Mouse (Mus musculus): ENCODE data around the gene Fkbp8. TPM values are rescaled to one million over a fixed set of nuclear protein-coding genes. Genes with fewer than 3 reads are reported as not detected.

Fkbp8 gene
- total and polyA plus RNA-seq, 2 experiments from 2014 or later: 385 to 559 TPM

- no peak for TF ChIP-seq CTCF (IDR thresholded peaks at IDR 0.05; ENCODE audit: low read depth)
- ATAC-seq (peak; percentile 32; the same call in 1 of the 2 replicates), DNase-seq (no peak)
- 1% methylated on average over 43 of the region's 47 CpGs for WGBS
- peak overlapping the region; percentile 58 for H3K9ac ChIP-seq
- no peaks in the 10 kb centered on the region for H3K9me3 ChIP-seq (ENCODE audit: low read length)
- peaks cover 7% of the 10 kb centered on the region for H3K4me1 ChIP-seq (ENCODE audit: insufficient read depth)
- H3K27ac ChIP-seq (ENCODE audit: low read depth, low read length): no peak overlapping the region
- peak overlapping the region; percentile 47 for H3K4me3 ChIP-seq (ENCODE audit: low read depth, low read length)
- H3K27me3 ChIP-seq (ENCODE audit: insufficient read depth, low read length): peaks cover 91% of the 10 kb centered on the region
- H3K4me2 ChIP-seq (ENCODE audit: low read depth): peak overlapping the region; percentile 62
- no peaks in the 10 kb centered on the region for H3K36me3 ChIP-seq (ENCODE audit: insufficient read depth)
Observed at GRCm38 (mm10) chr8:70493692-70494415, 33.7 kb upstream of the Fkbp8 start.

- no peak overlapping the region for H3K27ac ChIP-seq (ENCODE audit: low read depth, low read length)
- peak overlapping the region; percentile 58; the same call in 1 of the 2 replicates for H3K9ac ChIP-seq
- no peak for TF ChIP-seq CTCF (IDR thresholded peaks at IDR 0.05; ENCODE audit: low read depth)
- peaks cover 7% of the 10 kb centered on the region for H3K4me1 ChIP-seq (ENCODE audit: insufficient read depth)
- H3K4me3 ChIP-seq (ENCODE audit: low read depth, low read length): peak overlapping the region; percentile 47
- H3K9me3 ChIP-seq (ENCODE audit: low read length): no peaks in the 10 kb centered on the region
- 0 out of 2 replicates have a peak, but pooled peaks have one; percentile 1 for ATAC-seq
- H3K27me3 ChIP-seq (ENCODE audit: insufficient read depth, low read length): peaks cover 87% of the 10 kb centered on the region
- no peak for DNase-seq
- peak overlapping the region; percentile 62 for H3K4me2 ChIP-seq (ENCODE audit: low read depth)
- 5% methylated on average over 28 of the region's 28 CpGs for WGBS
- no peaks in the 10 kb centered on the region for H3K36me3 ChIP-seq (ENCODE audit: insufficient read depth)
Observed at GRCm38 (mm10) chr8:70494416-70494945, 33.0 kb upstream of the Fkbp8 start.

GRCm38 (mm10) chr8:70495001-70495770 is 32.3 kb upstream of the Fkbp8 start:
- Histone ChIP-seq H3K27ac (ENCODE audit: low read depth, low read length) (no peak overlapping the region), H3K27me3 (ENCODE audit: insufficient read depth, low read length) (peaks cover 81% of the 10 kb centered on the region), H3K36me3 (ENCODE audit: insufficient read depth) (no peaks in the 10 kb centered on the region), H3K4me2 (ENCODE audit: low read depth) (peak overlapping the region; percentile 62), H3K4me1 (ENCODE audit: insufficient read depth) (peaks cover 7% of the 10 kb centered on the region), H3K9ac (no peak overlapping the region), H3K9me3 (ENCODE audit: low read length) (no peaks in the 10 kb centered on the region), H3K4me3 (ENCODE audit: low read depth, low read length) (peak overlapping the region; percentile 47)
- ATAC-seq (peak; percentile 18), DNase-seq (no peak)
- 2% methylated on average over 18 of the region's 21 CpGs for WGBS
- TF ChIP-seq CTCF (IDR thresholded peaks at IDR 0.05; ENCODE audit: low read depth): no peak

GRCm38 (mm10) chr8:70495771-70496062 is 31.8 kb upstream of the Fkbp8 start:
- Histone ChIP-seq H3K4me1 (ENCODE audit: insufficient read depth) (peaks cover 7% of the 10 kb centered on the region), H3K4me3 (ENCODE audit: low read depth, low read length) (no peak overlapping the region), H3K27ac (ENCODE audit: low read depth, low read length) (no peak overlapping the region), H3K4me2 (ENCODE audit: low read depth) (peak overlapping the region; percentile 62), H3K9ac (no peak overlapping the region), H3K9me3 (ENCODE audit: low read length) (no peaks in the 10 kb centered on the region), H3K36me3 (ENCODE audit: insufficient read depth) (no peaks in the 10 kb centered on the region), H3K27me3 (ENCODE audit: insufficient read depth, low read length) (peaks cover 75% of the 10 kb centered on the region)
- no peak for DNase-seq
- TF ChIP-seq CTCF (IDR thresholded peaks at IDR 0.05; ENCODE audit: low read depth): no peak
- no peak; the same call in 1 of the 2 replicates for ATAC-seq
- WGBS: 8% methylated on average over 12 of the region's 12 CpGs

- Histone ChIP-seq H3K27ac (ENCODE audit: low read depth, low read length) (no peak overlapping the region), H3K9ac (no peak overlapping the region), H3K27me3 (ENCODE audit: insufficient read depth, low read length) (peaks cover 42% of the 10 kb centered on the region), H3K4me1 (ENCODE audit: insufficient read depth) (peaks cover 9% of the 10 kb centered on the region; the same call in 1 of the 2 replicates), H3K4me2 (ENCODE audit: low read depth) (0 out of 2 replicates have a peak overlapping the region, but pooled peaks have one; percentile 6), H3K4me3 (ENCODE audit: low read depth, low read length) (no peak overlapping the region), H3K9me3 (ENCODE audit: low read length) (no peaks in the 10 kb centered on the region), H3K36me3 (ENCODE audit: insufficient read depth) (peaks cover 7% of the 10 kb centered on the region; the same call in 1 of the 2 replicates)
- no peak for TF ChIP-seq CTCF (IDR thresholded peaks at IDR 0.05; ENCODE audit: low read depth)
- no peak for ATAC-seq
- 9% methylated on average over 39 of the region's 39 CpGs for WGBS
- no peak for DNase-seq
Observed at GRCm38 (mm10) chr8:70500386-70501301, 26.9 kb upstream of the Fkbp8 start.

- Histone ChIP-seq H3K27ac (ENCODE audit: low read depth, low read length) (no peak overlapping the region), H3K36me3 (ENCODE audit: insufficient read depth) (peaks cover 7% of the 10 kb centered on the region; the same call in 1 of the 2 replicates), H3K9me3 (ENCODE audit: low read length) (no peaks in the 10 kb centered on the region), H3K9ac (no peak overlapping the region), H3K4me3 (ENCODE audit: low read depth, low read length) (no peak overlapping the region), H3K4me2 (ENCODE audit: low read depth) (no peak overlapping the region), H3K4me1 (ENCODE audit: insufficient read depth) (peaks cover 11% of the 10 kb centered on the region; the same call in 1 of the 2 replicates), H3K27me3 (ENCODE audit: insufficient read depth, low read length) (peaks cover 28% of the 10 kb centered on the region)
- no peak for ATAC-seq
- 11% methylated on average over 23 of the region's 23 CpGs for WGBS
- no peak for TF ChIP-seq CTCF (IDR thresholded peaks at IDR 0.05; ENCODE audit: low read depth)
- no peak for DNase-seq
Observed at GRCm38 (mm10) chr8:70501820-70502529, 25.5 kb upstream of the Fkbp8 start.
